Mouse (Mus musculus) MEL (cell line): ENCODE data around the gene H2-DMa. TPM values are rescaled to one million over a fixed set of nuclear protein-coding genes. Genes with fewer than 3 reads are reported as not detected.

Experiments used
- DNase-seq: peaks from one replicate; pipeline ENCODE4 v3.0.0; 2011; ENCODE audit warnings: low read depth, low spot score
- H3K27ac ChIP-seq: 2 replicates; pipeline ENCODE4 v1.5.1; 2012; ENCODE audit warnings: low read depth, mild to moderate bottlenecking, control low read depth, low read length, moderate library complexity; ENCODE audit not compliant: control insufficient read depth
- H3K27me3 ChIP-seq, 2 experiments: fragments of 150-350 bp in 1 of 2; sonication (generic) in 1 of 2; 2 replicates each; pipeline ENCODE4 v1.6.1; 2012; ENCODE audit warnings: low read length in 2 of 2, mild to moderate bottlenecking in 2 of 2, improper control_type of control experiment in 1 of 2, moderate library complexity in 1 of 2; ENCODE audit not compliant: insufficient read depth in 2 of 2, control insufficient read depth in 1 of 2
- H3K36me3 ChIP-seq, 2 experiments: 2 replicates each; pipeline ENCODE4 v1.6.1; 2012 to 2014; ENCODE audit warnings: low read length in 2 of 2, improper control_type of control experiment in 1 of 2, inconsistent platforms in 1 of 2, mild to moderate bottlenecking in 1 of 2; ENCODE audit not compliant: insufficient read depth in 2 of 2, control insufficient read depth in 1 of 2
- H3K4me1 ChIP-seq, 2 experiments: fragments of 150-350 bp in 1 of 2; sonication (generic) in 1 of 2; 2 replicates each; pipeline ENCODE4 v1.6.1; 2012; ENCODE audit warnings: low read length in 2 of 2, improper control_type of control experiment in 1 of 2, mild to moderate bottlenecking in 1 of 2; ENCODE audit not compliant: insufficient read depth in 2 of 2, control insufficient read depth in 1 of 2
- H3K4me3 ChIP-seq, 2 experiments: fragments of 150-350 bp in 1 of 2; sonication (generic) in 1 of 2; 2 replicates each; pipeline ENCODE4 v1.5.1; 2012; ENCODE audit warnings: low read depth in 2 of 2, low read length in 2 of 2, mild to moderate bottlenecking in 2 of 2, moderate library complexity in 2 of 2, control low read depth in 1 of 2, improper control_type of control experiment in 1 of 2; ENCODE audit not compliant: control insufficient read depth in 1 of 2, insufficient read depth in 1 of 2
- H3K79me2 ChIP-seq: 2 replicates; pipeline ENCODE4 v1.6.1; 2012; ENCODE audit warnings: mild to moderate bottlenecking, low read length, moderate library complexity; ENCODE audit not compliant: control insufficient read depth, poor library complexity, insufficient read depth
- H3K9ac ChIP-seq: 2 replicates; pipeline ENCODE4 v1.6.1; 2012; ENCODE audit warnings: low read depth, mild to moderate bottlenecking, control low read depth, low read length, moderate library complexity; ENCODE audit not compliant: control insufficient read depth, poor library complexity, severe bottlenecking
- H3K9me3 ChIP-seq: fragments of 150-350 bp; sonication (generic); replicated peaks from 2 replicates; pipeline ENCODE4 v1.6.1; 2012; ENCODE audit warnings: mild to moderate bottlenecking, low read length, improper control_type of control experiment, moderate library complexity; ENCODE audit not compliant: insufficient read depth
- BHLHE40 ChIP-seq: IDR thresholded peaks from 2 replicates; pipeline ENCODE4 v1.6.1; 2012; ENCODE audit warnings: low read depth, mild to moderate bottlenecking, inconsistent platforms, low read length, improper control_type of control experiment, borderline replicate concordance
- CHD1 ChIP-seq: IDR thresholded peaks from 2 replicates; pipeline ENCODE4 v1.6.1; 2012; ENCODE audit warnings: low read depth, mild to moderate bottlenecking, inconsistent platforms, low read length, improper control_type of control experiment
- CHD2 ChIP-seq: IDR thresholded peaks from 2 replicates; pipeline ENCODE4 v1.6.1; 2011; ENCODE audit warnings: low read length, improper control_type of control experiment
- ETS1 ChIP-seq: IDR thresholded peaks from 2 replicates; pipeline ENCODE4 v1.6.1; 2012; ENCODE audit warnings: low read depth, mild to moderate bottlenecking, inconsistent platforms, low read length, improper control_type of control experiment, moderate library complexity
- GABPA ChIP-seq: IDR thresholded peaks from 2 replicates; pipeline ENCODE4 v1.6.1; 2012; ENCODE audit warnings: low read depth, mild to moderate bottlenecking, inconsistent platforms, low read length, improper control_type of control experiment, moderate library complexity
- GATA1 ChIP-seq: IDR thresholded peaks from 2 replicates; pipeline ENCODE4 v1.6.1; 2011; ENCODE audit warnings: low read depth, low read length, improper control_type of control experiment
- KAT2A ChIP-seq: conservative IDR thresholded peaks from 2 replicates; pipeline ENCODE4 v1.6.1; 2012; ENCODE audit warnings: low read depth, low read length, improper control_type of control experiment, inconsistent platforms
- MAFK ChIP-seq: IDR thresholded peaks from 2 replicates; pipeline ENCODE4 v1.6.1; 2011; ENCODE audit warnings: low read depth, mild to moderate bottlenecking, low read length, improper control_type of control experiment, borderline replicate concordance
- NELFE ChIP-seq: IDR thresholded peaks from 2 replicates; pipeline ENCODE4 v1.6.1; 2011; ENCODE audit warnings: low read depth, low read length, improper control_type of control experiment
- POLR2A ChIP-seq, 2 experiments: IDR thresholded peaks; 2 replicates each; pipeline ENCODE4 v1.6.1; 2011 to 2012; ENCODE audit warnings: low read length in 2 of 2, mild to moderate bottlenecking in 2 of 2, control low read depth in 1 of 2, improper control_type of control experiment in 1 of 2, low read depth in 1 of 2, moderate library complexity in 1 of 2; ENCODE audit not compliant: control insufficient read depth in 1 of 2, insufficient read depth in 1 of 2, poor library complexity in 1 of 2
- POLR2AphosphoS5 ChIP-seq: IDR thresholded peaks from 2 replicates; pipeline ENCODE4 v1.6.1; 2012; ENCODE audit warnings: low read depth, borderline replicate concordance, mild to moderate bottlenecking, inconsistent platforms, low read length, moderate library complexity, mixed read lengths
- RAD21 ChIP-seq: IDR thresholded peaks from 2 replicates; pipeline ENCODE4 v1.6.1; 2011; ENCODE audit warnings: mild to moderate bottlenecking, low read depth, low read length, improper control_type of control experiment
- RCOR1 ChIP-seq: IDR thresholded peaks from 2 replicates; pipeline ENCODE4 v1.6.1; 2012; ENCODE audit warnings: low read depth, mild to moderate bottlenecking, inconsistent platforms, low read length, improper control_type of control experiment
- SIN3A ChIP-seq: IDR thresholded peaks from 2 replicates; pipeline ENCODE4 v1.6.1; 2012; ENCODE audit warnings: low read length, improper control_type of control experiment, inconsistent platforms
- SMC3 ChIP-seq: IDR thresholded peaks from 2 replicates; pipeline ENCODE4 v1.6.1; 2011; ENCODE audit warnings: low read depth, low read length, improper control_type of control experiment
- ZC3H11A ChIP-seq: IDR thresholded peaks from 2 replicates; pipeline ENCODE4 v1.6.1; 2012; ENCODE audit warnings: low read depth, mild to moderate bottlenecking, inconsistent platforms, low read length, improper control_type of control experiment
- ZKSCAN1 ChIP-seq: IDR thresholded peaks from 2 replicates; pipeline ENCODE4 v1.6.1; 2012; ENCODE audit warnings: low read depth, mild to moderate bottlenecking, inconsistent platforms, low read length, improper control_type of control experiment, moderate library complexity
- ZMIZ1 ChIP-seq: IDR thresholded peaks from 2 replicates; pipeline ENCODE4 v1.6.1; 2012; ENCODE audit warnings: low read depth, mild to moderate bottlenecking, inconsistent platforms, low read length, improper control_type of control experiment, moderate library complexity
- polyA plus RNA-seq, 2 experiments: library from polyadenylated mRNA; stranded (reverse) in 1 of 2; unstranded in 1 of 2; fragments of >175 nt in 1 of 2; fragments of >200 nt in 1 of 2; gene quantifications; 2 replicates each; pipeline versions ENCODE4 v1.2.1 to v1.2.4; 2012; ENCODE audit warnings: low replicate concordance in 2 of 2, low read depth in 1 of 2; ENCODE audit not compliant: insufficient read length in 2 of 2, insufficient read depth in 1 of 2, missing spikeins in 1 of 2
- total RNA-seq: library from RNA; depleted of rRNA; stranded (reverse); fragments of 300-350 nt; gene quantifications from 2 replicates; pipeline ENCODE4 v1.2.3, GENCODE M21; 2012

H2-DMa gene
- total and polyA plus RNA-seq, 3 experiments: 38.3 to 38.7 TPM; not detected in 1

- Histone ChIP-seq H3K4me3 (no peak overlapping the region), H3K27me3 (no peaks in the 10 kb centered on the region), H3K4me1 (no peaks in the 10 kb centered on the region)
- no peak for DNase-seq
- TF ChIP-seq SMC3 (no peak), POLR2AphosphoS5 (peak; percentile 90; the same call in 1 of the 2 replicates), NELFE (no peak), ETS1 (no peak), RAD21 (no peak)
- TF ChIP-seq, all 39 proteins: peak for 1
- no peaks in the 10 kb centered on the region for H3K9me3 ChIP-seq
- H3K36me3 ChIP-seq: peaks cover 0 to 2% of the 10 kb centered on the region in 2 experiments; a peak in 1 of 4 replicates
- H3K27ac ChIP-seq: no peak overlapping the region
- H3K79me2 ChIP-seq: no peaks in the 10 kb centered on the region
- no peak overlapping the region for H3K9ac ChIP-seq
Observed at GRCm38 (mm10) chr17:34107109-34107867, 12.1 kb upstream of the H2-DMa start.

DNA sequence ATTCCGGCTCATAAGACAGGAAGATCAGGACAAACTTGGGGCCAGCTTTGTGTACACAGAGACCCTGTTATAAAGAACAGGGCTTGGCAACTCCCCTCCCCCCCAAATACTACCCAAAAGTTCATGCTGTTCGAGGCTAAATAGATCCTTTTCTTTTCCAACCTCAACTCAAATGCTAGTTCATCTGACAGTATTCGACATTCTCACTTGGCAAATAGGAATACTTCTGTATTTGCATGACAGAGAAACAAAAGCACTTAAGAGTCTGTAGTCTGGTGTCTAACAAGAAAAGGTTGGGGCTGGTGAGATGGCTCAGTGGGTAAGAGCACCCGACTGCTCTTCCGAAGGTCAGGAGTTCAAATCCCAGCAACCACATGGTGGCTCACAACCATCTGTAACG is 10.9 kb upstream of the H2-DMa start:
- Histone ChIP-seq H3K4me1 (no peaks in the 10 kb centered on the region), H3K36me3 (peaks cover under 1 to 11% of the 10 kb centered on the region in 2 experiments), H3K9ac (no peak overlapping the region), H3K27ac (no peak overlapping the region), H3K79me2 (no peaks in the 10 kb centered on the region; the same call in 1 of the 2 replicates), H3K27me3 (no peaks in the 10 kb centered on the region), H3K9me3 (no peaks in the 10 kb centered on the region)
- no peak for DNase-seq
- TF ChIP-seq CHD2 (no peak), KAT2A (no peak), RCOR1 (no peak), BHLHE40 (no peak), ZMIZ1 (no peak), CHD1 (no peak), ZC3H11A (no peak), SMC3 (no peak), RAD21 (no peak), SIN3A (no peak), ZKSCAN1 (no peak), GATA1 (no peak), MAFK (no peak), GABPA (no peak), ETS1 (no peak), POLR2A (IDR thresholded peaks at IDR 0.05; ENCODE audit: control insufficient read depth in 1 of 2, insufficient read depth in 1 of 2, low read depth in 1 of 2, low read length in 2 of 2, poor library complexity in 1 of 2) (no peak)
- TF ChIP-seq, all 39 proteins: peak for 0
- no peak overlapping the region for H3K4me3 ChIP-seq
